Mouse (Mus musculus) forelimb bud, embryonic 11.5 days (tissue): ENCODE measurements around the gene Dnajc6.

Experiments used
- DNase-seq: peaks from one replicate; pipeline ENCODE4 v3.0.0-alpha.2; 2012; ENCODE audit warnings: low read depth, low spot score

The Dnajc6 gene

DNA sequence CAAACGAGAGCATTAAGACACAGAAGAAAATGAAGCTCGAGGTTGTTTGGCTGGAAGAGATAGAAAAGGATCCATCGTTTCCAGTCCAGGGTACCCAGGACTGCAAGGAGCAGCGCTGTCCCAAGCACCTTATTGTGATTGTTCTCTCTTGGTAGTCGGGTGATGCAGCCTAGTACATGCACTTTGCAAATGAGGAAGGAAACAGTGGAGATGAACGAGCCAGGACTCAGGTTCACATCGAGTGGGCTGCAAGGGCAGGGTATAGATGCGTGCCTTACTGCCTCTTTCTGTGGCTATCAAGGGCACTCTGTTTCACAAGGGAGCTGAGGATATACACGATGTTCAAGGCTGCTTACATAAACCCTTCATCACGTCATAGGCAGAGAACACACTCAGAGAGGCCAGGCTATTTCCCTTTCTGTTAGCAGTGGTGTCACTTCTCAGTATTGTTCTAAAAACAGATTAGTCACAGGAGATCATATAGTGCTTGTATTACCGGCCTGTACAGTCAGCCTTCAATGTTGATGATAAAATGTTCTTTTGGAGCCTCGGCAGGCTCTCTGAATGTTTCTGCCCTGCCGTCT lies 189.9 kb downstream of the Dnajc6 start:
- no peak for DNase-seq

DNA sequence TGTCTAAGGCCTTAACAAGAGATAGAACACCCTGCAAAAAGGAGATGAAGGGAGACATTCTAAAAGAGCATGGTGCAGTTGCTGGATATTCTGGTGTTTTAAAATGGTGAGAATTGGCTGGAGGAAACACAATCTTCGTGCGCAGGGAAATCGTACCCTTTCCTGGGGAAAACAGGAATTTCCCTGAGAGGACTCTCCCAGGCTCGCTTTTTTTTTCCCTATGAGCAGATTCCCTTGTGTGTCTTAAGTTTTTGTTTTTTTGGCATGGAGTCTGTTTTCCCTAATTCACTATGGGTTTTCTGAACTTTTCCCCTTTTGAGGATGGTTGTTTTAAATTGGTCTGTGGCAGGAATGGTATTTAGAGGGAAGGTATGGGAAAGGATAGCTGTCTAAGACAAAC lies 192.8 kb downstream of the Dnajc6 start:
- no peak for DNase-seq

- DNase-seq, result no peak
Observed at GRCm38 (mm10) chr4:101689645-101690044, 193.2 kb downstream of the Dnajc6 start.
